Mouse (Mus musculus): ENCODE results near the gene Tmbim1.

- TF ChIP-seq GATA1 (IDR thresholded peaks at IDR 0.05; ENCODE audit: borderline replicate concordance, low read length) = no peak
- TF ChIP-seq FLI1 (IDR thresholded peaks at IDR 0.05; ENCODE audit: low read length) = no peak
These were observed 30.4 kb downstream of the Tmbim1 start for GRCm38 (mm10) chr1:74275015-74275414.

Measured in megakaryocyte, embryonic 14.5 days (primary cell).